Mouse (Mus musculus) monocyte, adult 5-6 weeks (primary cell): ENCODE measurements at regions not wholly inside any gene's neighbourhood (a gene's known extent, or its start where the extent isn't known, plus 50 kb on each side); places are given as distances from the start of the nearest gene placed in this dataset.
"Not testable (repeated sequence)": the region's sequence is repeated elsewhere in the genome, so short reads cannot be mapped to it uniquely, and the experiment has no call there.

Experiments used
- ATAC-seq: fragments of 153-309, 156-312 bp; replicated peaks from 2 replicates; pipeline ENCODE4 v1.8.0; 2017; ENCODE audit warnings: mild to moderate bottlenecking; ENCODE audit not compliant: low TSS enrichment, insufficient number of reproducible peaks, severe bottlenecking, poor library complexity, low FRiP score

DNA sequence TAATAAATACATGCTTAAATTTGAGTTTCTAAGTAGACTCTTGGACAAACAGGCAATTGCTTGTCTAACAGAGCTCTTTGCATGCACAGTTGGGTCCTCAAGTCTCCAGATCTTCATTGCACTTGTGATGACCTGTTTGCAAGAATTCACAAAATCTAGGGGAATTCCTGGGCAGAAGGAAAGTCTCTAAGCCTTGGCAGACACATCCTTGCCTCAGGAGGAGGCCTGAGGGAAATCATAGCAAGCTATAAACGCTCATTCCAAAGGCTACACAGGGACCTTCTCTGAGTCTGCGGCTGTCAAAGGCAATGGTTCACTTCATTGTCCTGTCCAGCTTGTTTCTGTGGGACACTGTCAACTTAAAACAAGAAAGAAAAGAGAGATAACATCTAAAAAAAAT is 117.9 kb downstream of the Phlda1 start:
- no peak for ATAC-seq

DNA sequence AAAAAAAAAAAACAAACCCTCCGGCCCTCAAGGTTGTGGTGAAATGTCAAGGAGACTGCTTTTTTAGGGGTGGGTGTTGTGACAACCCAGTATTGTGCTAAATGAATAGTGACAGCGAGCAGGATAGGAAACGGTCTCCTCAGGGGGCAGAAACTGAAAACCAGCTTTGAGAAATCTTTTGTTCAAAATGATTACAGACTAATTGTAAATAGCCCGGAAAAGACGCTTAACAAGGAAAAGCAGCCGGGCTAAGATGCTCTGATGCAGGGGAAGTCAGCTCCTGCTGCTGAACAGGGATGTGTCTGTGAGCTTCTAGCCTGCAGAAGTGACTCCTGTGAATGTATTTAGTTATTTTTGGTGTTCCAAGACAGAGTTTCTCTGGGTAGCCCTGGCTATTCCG is 118.5 kb downstream of the Phlda1 start:
- no peak for ATAC-seq

DNA sequence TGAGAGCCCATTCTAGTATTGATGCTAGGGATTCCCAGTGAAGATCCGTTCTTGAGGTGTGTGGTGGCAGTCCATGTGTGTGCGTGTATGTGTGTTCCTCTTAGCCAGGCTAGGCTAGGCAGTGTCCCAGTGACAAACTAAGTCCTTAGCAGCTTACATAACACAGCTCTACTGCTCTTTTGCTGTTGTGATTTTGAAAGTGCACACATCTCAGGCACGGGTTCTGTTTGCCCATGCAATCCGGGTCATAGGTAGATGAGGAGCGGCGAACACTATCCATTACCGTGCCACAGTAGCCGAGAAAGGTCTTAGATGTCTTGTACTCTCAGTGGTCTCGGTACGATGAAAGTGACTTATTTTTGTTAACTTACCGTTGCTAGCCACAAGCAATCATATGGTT is 119.5 kb downstream of the Phlda1 start:
- no peak for ATAC-seq

- no peak for ATAC-seq
Observed at GRCm38 (mm10) chr10:111626009-111626408, 119.9 kb downstream of the Phlda1 start.

- no peak for ATAC-seq
Observed at GRCm38 (mm10) chr10:111636283-111636682, 130.2 kb downstream of the Phlda1 start.

- ATAC-seq, result no peak
Observed at GRCm38 (mm10) chr10:111637084-111637735, 131.1 kb downstream of the Phlda1 start.

- ATAC-seq, result no peak
Observed at GRCm38 (mm10) chr10:111639866-111640265, 133.8 kb downstream of the Phlda1 start.

DNA sequence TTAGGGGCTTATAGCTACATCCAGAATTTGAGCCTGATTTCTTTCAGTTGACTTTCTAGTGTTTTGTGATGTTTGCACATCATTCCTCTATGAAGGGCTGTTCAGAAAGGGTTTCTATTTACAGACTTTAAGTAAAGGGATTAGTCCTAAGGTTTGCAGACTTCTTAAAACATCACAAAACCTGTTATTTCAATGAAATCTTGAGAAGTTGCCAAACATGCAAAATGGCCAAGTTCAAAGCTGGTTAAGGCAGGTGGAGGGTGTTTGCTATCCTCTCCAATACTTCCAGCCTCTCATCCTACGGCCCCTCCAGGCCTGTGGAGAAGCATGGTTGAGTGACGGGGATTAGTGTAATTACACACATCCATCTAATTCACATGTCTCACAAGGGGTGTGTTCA is 136.6 kb downstream of the Phlda1 start:
- no peak for ATAC-seq

DNA sequence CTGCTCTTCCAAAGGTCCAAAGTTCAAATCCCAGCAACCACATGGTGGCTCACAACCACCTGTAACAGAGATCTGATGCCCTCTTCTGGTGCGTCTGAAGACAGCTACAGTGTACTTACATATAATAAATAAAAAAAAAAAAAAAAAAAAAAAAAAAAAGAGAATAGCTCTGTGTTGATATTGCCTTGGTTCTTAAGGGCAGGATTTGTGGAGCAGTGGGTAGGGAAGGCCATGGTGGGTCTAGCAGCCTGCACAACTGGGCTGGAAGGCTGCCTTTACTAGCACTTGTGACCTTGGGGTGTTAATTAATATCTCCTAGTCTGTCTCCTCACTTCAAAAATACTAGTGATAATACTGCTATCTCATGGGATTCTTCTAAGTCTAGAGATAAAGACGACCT is 147.7 kb downstream of the Phlda1 start:
- not testable (repeated sequence) for ATAC-seq

- ATAC-seq, result no peak
Observed at GRCm38 (mm10) chr10:111654364-111655226, 148.5 kb downstream of the Phlda1 start.

DNA sequence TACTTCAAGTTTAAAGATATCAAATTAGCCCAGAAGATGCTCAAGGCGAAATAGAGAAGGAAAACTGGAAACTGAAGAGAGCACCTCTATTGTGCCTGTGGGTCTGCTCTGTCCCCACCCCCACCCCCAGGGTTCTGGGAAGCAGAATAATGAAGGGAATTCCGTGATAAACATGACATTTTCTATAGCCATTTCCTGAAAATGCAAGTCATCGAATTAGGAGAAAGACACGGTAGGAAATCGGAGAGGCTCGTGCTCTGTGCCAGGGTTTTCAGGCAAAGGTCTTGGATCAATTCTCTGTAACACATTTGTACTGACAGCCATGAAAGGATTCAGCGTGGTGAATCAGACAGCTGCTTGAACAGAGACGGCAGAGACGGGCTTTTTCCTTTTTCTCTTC is 152.7 kb downstream of the Phlda1 start:
- no peak for ATAC-seq

DNA sequence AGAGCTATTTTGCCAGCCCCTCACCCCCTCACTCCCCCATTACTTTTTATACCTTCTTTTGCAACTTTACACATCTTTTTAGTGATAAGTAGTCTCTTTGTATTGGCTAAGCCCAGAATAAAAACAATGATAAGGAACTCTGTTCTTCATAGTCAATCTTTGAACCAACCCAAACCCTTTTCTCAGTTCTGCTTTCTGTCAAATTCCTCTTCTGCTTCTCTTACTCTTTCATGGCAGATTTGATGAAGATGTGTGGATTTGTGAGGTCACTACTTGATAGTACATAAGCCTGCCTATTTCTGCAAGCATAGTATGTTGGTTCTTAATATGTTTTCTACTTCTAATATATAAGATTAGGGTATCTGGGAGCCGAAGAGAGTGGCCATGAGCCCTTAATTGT is 156.6 kb downstream of the Phlda1 start:
- no peak for ATAC-seq

DNA sequence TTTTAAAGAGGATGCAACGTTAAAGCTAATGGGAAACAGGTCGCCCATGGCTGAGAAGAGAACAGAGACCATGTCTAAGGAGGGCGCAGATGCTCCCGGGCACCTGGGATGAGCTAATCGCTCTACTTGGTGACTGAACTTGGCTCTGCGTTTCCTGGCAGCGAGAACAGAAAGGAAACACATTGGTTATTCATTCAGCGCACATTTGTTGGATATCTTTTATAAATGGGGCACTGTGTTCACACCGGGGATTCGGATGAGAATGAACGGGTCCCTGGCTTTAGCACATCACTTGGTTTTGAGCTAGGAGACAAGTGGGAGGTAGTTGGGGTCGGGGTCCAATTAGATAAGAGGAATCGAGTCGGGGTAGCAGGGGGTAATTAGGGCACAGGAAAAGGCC is 159.7 kb downstream of the Phlda1 start:
- no peak for ATAC-seq

- ATAC-seq, result no peak
Observed at GRCm38 (mm10) chr10:111666963-111667362, 160.9 kb downstream of the Phlda1 start.

GRCm38 (mm10) chr10:111668639-111669038 is 162.6 kb downstream of the Phlda1 start:
- ATAC-seq, result no peak

DNA sequence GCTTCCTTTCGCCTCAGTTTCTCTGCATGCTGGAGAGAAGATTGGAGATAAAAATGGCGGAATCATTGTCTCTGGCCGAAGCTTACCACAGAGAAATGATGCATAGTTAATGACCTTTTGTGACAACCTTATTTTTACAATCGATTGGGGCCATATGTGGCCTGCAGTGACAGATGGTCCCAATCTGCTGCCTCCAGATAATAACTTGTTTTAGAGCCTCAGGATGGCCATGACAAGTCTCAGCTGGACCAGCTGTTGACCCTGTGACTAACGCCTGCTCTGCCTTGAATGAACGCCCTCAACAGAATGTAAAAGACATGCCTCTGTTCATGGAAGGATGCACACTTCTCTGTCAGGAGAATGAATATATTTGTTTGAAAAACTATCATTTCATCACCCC is 163.6 kb downstream of the Phlda1 start:
- ATAC-seq, result no peak

- 0 out of 2 replicates have a peak, but pooled peaks have one; percentile 17 for ATAC-seq
Observed at GRCm38 (mm10) chr10:111670666-111671065, 164.6 kb downstream of the Phlda1 start.

DNA sequence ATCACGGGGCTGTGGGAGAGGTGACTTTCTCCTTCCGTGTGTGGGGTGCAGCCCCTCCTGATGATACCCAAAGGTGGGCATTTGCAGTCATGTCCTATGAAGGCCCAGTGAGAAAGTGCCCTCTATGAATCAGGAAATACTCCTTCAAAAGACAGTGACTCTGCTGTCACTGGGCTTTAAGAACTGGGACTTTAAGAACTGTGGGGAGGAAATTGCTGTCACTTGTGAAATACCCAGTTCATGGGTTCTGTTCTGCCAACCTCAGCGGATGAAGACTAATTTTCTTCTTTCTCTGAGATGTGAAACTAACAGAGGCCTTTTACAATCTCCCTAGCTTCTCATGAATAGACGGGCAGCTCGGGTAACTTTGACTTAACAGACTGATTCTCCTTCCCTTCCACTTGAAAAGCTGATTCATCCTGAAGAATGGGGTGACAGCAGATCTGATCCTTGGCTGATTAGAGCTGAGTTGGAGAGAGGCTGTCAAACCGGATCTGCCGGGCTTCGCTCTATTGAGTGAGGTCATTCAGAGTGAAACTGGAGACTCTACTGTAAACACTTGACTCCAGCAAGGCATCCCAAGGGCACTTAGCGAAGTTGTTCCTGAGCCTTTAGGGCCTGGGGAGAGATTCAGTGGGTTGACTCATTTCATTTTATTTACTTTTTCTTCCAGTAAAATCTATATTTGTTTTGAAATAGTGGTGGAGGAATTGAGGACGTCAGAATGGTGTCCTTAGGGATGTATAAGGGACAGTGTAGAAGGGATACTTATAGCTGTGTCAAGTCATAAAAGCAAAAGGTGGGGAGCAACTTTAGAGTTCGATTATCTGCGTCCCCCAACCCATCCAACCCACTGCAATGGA is 166.6 kb downstream of the Phlda1 start:
- no peak for ATAC-seq

GRCm38 (mm10) chr10:111673317-111673610 is 167.2 kb downstream of the Phlda1 start:
- ATAC-seq, result no peak

DNA sequence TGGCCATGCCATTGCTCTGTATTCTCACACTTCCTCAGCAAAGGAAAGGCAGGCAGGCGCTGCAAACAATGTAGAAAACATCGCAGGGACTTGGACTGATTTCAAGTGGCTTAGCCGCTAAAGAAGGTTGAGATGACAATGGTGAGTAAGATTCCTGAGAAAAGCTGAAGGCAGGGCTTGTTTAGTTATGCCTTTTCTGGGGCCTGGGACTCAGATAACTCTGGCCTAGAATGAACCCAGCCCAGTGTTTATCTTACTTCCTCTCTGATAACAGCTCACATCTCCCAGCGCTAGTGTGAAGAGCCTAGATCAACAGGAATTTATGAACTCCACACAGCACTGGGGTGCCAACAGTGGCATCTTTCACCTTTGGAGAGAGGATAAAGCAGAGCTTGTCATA is 170.2 kb downstream of the Phlda1 start:
- ATAC-seq, result no peak
